Mouse (Mus musculus) myocyte (in vitro differentiated cells): Measurements from ENCODE around the gene Hoxc9.

ENCODE experiments used
- MAX ChIP-seq: IDR thresholded peaks from one replicate; pipeline ENCODE4 v1.6.1; 2011; ENCODE audit warnings: low read depth, mild to moderate bottlenecking, control low read depth
- USF1 ChIP-seq: IDR thresholded peaks from one replicate; pipeline ENCODE4 v1.6.1; 2011; ENCODE audit warnings: low read depth, mild to moderate bottlenecking, control low read depth, moderate library complexity

GRCm38 (mm10) chr15:102967511-102968397, 8.5 kb upstream of the Hoxc9 start:
- TF ChIP-seq MAX: no peak
- TF ChIP-seq USF1: no peak
